Mouse (Mus musculus) adrenal gland, postnatal 4 days (tissue): ENCODE results near the gene Orc5. TPM values are rescaled to one million over a fixed set of nuclear protein-coding genes. Genes with fewer than 3 reads are reported as not detected.
"Not testable (repeated sequence)": the region's sequence is repeated elsewhere in the genome, so short reads cannot be mapped to it uniquely, and the experiment has no call there.

Source experiments
- DNase-seq, 2 experiments: peaks; one replicate each; pipeline ENCODE4 v3.0.0; 2021 to 2022; ENCODE audit warnings: low spot score in 2 of 2, mixed read lengths in 2 of 2
- total RNA-seq, 2 experiments: library from RNA; stranded (reverse); gene quantifications; 2 replicates each; pipeline ENCODE4 v1.2.3; 2021

Gene Orc5
- total RNA-seq, 2 experiments from 2014 or later, result 25.4 TPM

GRCm38 (mm10) chr5:22538996-22539600 is 11.1 kb downstream of the Orc5 start:
- DNase-seq, result no peak

- no peak for DNase-seq
Measured at GRCm38 (mm10) chr5:22536695-22537094, 13.5 kb downstream of the Orc5 start.

- no peak for DNase-seq
Measured at GRCm38 (mm10) chr5:22532571-22532970, 17.7 kb downstream of the Orc5 start.

- no peak for DNase-seq
Measured at GRCm38 (mm10) chr5:22522612-22523011, 27.6 kb downstream of the Orc5 start.

- DNase-seq, result no peak
Measured at GRCm38 (mm10) chr5:22519708-22520107, 30.5 kb downstream of the Orc5 start.

GRCm38 (mm10) chr5:22515745-22516144 is 34.5 kb downstream of the Orc5 start:
- DNase-seq, result not testable (repeated sequence)

- not testable (repeated sequence) for DNase-seq
Measured at GRCm38 (mm10) chr5:22514231-22514630, 36.0 kb downstream of the Orc5 start.

- not testable (repeated sequence) for DNase-seq
Measured at GRCm38 (mm10) chr5:22512579-22512978, 37.6 kb downstream of the Orc5 start.

GRCm38 (mm10) chr5:22511824-22512223 is 38.4 kb downstream of the Orc5 start:
- DNase-seq, result no peak

- no peak for DNase-seq
Measured at GRCm38 (mm10) chr5:22508560-22508959, 41.7 kb downstream of the Orc5 start.

GRCm38 (mm10) chr5:22499437-22499836 is 50.8 kb downstream of the Orc5 start:
- no peak for DNase-seq

- no peak for DNase-seq
Measured at GRCm38 (mm10) chr5:22491088-22491487, 59.1 kb downstream of the Orc5 start.

- DNase-seq, result no peak
Measured at GRCm38 (mm10) chr5:22489091-22489490, 61.1 kb downstream of the Orc5 start.

GRCm38 (mm10) chr5:22486601-22487206 is 63.5 kb downstream of the Orc5 start:
- no peak for DNase-seq

- DNase-seq, result no peak
Measured at GRCm38 (mm10) chr5:22485764-22486163, 64.5 kb downstream of the Orc5 start.

- DNase-seq, result no peak
Measured at GRCm38 (mm10) chr5:22482567-22482966, 67.7 kb downstream of the Orc5 start.

- DNase-seq, result not testable (repeated sequence)
Measured at GRCm38 (mm10) chr5:22472445-22472844, 77.8 kb downstream of the Orc5 start.

GRCm38 (mm10) chr5:22471243-22471642 is 79.0 kb downstream of the Orc5 start:
- no peak for DNase-seq

- no peak for DNase-seq
Measured at GRCm38 (mm10) chr5:22452871-22453661, 97.2 kb downstream of the Orc5 start.

GRCm38 (mm10) chr5:22452452-22452851 is 97.8 kb downstream of the Orc5 start:
- no peak for DNase-seq

GRCm38 (mm10) chr5:22451764-22452163 is 98.5 kb downstream of the Orc5 start:
- no peak for DNase-seq

- DNase-seq, result no peak
Measured at GRCm38 (mm10) chr5:22449492-22449891, 100.7 kb downstream of the Orc5 start.
